Mouse (Mus musculus) frontal cortex, postnatal 25 days (tissue): Measurements from ENCODE around the gene Mvb12b.

Experiments used
- DNase-seq, 2 experiments: peaks; one replicate each; pipeline ENCODE4 v3.0.0; 2022; ENCODE audit warnings: low spot score in 2 of 2

Gene Mvb12b

DNA sequence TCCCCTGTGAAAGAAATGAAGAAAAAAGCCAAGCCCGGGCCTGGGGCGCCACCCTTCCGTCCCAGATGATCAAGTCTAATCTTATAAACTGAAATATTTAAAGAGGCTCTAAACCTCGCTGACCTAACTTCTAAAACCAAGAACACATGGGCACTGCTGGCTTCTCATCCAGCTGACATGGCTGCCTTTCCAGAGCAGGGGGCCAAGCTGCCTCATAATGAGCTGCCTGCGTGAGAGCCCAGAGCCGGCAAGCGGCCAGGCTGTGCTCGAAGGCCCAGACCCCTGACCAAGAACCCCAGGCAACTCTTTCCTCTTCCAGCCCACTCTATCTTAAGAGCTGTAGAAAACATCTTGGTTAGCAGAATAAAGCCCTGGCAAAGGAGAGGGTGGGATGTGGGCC lies 73.2 kb downstream of the Mvb12b start:
- DNase-seq = no peak

DNA sequence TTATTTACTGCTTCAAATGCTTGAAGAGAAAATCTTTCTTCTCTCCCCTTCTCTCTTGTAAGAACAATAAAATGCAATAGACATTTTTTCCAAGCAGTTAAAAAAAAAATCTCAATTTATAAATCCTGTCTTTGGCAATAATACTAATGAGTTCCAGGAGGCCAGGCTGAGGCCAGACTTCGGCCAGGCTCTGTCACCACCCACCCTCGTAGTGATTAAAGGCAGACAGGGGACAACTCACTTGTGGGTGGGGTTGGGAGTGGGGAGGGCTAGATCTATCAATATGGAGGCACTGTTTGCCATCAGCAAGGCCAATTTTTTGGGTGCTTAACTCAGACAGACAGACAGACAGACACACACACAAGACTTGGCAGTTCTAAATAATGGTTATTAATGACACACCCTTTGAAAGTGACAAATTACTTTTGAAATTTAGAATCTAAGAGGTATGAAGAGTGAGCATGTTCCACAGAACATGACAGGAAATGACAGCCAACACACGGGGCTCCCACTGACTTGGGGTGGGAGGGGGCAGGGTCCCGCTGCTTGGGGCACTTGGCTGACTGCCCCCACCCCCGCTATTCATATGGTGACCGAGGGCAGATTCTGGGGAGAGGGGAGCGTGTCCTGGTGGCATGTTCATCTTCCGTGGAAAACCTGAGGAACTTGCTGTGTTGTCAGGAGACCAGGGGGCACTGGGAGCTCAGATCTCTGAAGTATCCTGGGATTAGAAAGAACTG lies 74.1 kb downstream of the Mvb12b start:
- no peak for DNase-seq

DNA sequence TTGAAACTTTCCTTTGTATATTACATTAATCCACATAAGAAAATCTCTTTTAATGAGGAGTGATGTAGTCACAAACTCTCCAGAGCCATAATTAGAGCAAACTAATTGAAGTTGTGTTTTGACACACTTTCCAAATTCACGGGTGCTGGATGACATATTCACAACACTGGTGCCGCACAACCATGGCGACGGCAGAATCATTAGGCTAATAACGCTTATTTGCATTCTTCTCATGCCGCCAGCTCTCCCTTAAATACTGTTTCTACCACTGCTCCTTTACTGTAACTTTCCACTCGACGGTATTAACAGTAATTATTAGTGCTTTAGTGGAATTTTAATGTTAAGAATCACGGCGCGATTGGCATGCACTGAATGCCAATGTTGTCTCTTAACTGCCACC lies 74.8 kb downstream of the Mvb12b start:
- no peak for DNase-seq

DNA sequence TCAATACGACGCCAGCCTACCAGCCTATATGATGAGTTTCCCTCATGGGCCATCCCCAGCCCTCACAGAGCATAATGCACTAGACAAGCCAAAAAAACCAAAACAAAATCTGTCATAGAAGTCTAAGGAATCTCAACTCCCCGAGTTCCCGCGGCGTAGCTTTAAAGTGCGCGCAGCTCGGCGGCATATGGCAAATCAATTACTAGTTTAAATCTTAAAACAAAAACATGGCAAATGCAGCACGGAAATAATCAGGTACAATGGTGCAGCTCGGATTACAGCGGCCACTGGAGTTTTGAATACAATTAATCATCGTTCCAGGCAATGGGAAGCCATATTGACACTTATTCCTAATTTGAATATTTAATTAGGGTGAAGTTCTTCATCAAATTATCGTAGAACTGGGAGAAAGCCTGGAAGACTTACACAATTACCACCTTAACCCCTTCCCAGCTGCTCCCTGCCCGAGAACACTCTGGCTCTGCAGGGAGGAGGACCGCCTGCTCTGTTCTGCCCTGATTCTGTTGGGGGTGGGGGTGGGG lies 76.3 kb downstream of the Mvb12b start:
- no peak for DNase-seq

DNA sequence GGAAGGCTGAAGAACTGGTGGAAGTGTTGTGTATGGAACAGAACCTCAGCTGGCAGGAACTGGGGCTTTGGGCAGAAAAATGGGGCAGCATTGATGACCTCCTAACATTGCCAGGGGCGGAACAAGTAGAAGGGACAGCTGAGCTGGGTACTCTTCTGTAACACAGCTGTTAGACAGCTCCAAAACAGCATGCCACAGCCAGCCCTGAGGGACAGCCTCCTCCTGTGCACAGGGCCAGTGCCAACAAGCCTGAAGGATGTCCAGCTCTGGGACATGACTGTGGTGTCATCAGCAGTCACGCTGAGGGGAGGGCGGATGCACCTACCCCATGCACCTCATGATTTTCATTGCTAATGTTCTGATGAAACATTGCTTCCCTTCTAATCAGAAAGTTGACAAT lies 78.7 kb downstream of the Mvb12b start:
- no peak for DNase-seq

DNA sequence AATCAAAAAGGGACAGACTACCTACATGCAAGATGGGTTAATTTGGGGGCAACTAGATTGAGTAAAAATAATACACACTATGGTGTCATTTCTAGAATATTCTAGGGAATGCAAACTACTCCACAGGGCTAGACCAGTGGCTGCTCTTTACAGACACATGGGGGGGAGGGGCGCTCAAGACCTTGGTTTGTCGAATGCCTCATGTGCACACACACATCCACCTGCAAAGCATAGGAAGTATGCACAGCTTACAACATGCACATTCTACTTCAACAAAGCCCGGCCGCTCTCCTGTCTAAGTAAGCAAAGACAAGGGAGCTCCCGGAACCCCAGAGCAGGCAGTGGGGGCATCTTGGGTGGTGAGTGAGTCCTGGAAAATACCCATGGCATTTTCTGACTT lies 79.7 kb downstream of the Mvb12b start:
- no peak for DNase-seq

DNA sequence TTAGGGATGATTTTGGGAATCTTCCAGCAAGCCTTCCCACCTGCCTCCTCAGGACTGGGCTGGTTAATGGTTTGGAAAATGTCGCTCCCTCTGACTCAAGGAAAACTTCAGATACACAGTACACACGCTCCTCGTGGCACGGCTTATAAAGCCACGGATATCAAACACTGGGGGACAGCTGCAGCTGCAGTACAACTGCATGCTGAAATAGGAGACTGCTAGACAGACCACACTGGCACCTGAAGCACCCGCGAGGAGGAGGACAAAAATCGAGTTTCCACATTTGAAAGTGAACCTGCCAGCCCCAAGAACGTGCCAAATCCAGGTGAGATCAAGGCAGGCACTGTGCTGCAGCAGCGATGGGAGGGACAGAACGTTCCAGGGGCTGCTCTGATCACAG lies 82.1 kb downstream of the Mvb12b start:
- no peak for DNase-seq

DNA sequence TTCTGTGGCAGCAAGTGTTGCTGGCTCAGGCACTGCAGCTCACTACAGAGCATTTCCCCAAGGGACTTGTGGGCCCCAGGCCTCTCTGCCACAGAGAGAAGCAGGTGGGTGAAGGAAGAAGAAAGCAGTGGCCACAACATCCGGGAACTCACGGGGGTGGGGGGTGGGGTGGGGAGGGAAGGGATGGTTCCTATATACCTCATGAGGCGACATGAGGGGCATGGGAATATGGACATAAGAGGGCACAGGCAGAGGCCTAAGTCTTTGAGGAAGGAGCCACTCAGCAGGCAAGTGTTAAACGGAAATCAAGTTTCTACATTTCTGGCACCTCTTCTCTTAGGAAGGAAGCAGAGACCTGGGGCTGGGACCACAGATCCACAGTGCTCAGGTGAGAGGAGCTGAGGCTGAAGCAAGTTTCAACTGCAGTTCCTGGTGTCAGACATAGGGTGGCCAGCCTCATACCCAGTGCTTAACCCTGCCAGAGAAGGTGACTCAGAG lies 84.0 kb downstream of the Mvb12b start:
- no peak for DNase-seq

DNA sequence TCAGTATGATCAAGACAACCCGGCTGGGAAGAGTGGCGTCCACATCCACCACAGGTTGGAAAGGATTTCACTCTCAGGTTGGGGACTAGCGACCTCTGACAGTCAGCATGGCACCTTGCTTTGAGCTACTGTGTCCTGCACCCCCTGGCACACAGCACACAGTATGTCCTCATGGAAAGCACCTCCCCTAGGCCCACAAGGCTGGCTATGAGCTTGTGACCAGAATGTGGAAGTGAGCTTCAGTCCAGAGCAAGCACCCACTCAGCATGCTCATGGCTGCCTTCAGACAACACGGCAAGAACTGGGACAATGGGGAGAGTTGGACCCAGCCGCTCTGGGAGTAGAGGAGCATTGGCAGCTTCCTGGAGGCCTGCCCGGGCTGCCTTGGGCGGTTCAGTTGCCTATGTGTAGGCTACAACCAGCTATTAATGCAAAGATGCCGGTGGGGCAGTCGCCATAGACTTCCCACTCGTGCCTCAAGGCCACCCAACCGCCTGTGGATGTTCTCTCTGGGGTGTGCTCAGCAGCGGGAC lies 84.6 kb downstream of the Mvb12b start:
- DNase-seq = no peak

DNA sequence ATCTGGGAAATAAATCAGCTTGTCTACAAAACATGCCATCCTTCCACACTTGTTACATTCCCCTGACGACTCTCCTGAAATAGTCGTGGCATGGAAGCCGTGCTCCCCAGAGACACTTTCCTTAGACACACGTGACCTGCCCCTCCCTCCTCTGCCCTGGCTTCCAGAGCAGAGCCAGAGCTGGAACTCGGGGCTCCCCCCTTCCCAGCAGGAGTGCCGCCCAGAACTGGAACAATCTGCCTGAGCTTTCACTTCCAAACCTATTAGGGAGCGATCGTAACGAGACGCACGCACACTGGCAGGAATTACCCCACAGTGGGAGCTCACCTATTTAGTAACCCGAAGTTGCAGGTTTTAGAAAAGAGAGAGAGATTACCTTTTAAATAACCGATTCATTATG lies 86.0 kb downstream of the Mvb12b start:
- no peak for DNase-seq

DNA sequence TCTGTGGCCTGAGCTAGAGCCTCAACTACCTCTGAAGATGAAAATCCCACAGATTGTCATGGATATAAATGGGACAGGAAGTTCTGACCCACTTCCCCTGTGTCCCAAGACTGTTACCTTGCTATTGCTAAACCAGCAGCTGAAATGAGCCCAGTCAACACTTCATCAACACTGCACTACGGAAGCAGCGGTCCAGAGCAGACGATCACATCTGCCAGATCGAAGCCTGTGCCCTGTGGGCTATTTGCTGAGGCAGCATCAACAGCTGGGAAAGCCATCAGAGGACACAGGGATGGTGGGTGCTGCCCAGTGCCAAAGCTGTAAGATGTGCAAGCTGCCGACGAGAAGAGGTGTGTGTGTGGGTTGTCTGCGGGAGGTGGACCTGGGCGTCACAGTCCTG lies 86.4 kb downstream of the Mvb12b start:
- no peak for DNase-seq

DNA sequence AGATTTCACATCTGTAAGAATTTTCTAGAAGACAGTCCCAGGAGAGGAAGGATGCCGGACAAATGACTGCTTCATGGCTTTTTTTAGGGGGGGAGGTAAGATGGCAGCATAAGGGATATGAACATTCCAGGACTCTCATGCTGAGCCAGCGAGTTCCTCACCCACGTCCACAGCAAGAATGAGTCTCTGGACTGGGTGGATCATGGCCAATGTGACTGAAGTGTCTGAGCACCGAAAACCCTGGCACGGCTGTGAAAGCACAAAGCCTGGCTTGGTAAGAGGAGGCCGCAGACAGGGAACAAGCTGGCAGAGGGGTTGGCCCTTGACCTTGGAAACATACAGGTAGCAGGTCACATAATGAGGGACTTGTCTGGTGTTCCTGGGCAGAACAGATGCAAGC lies 87.5 kb downstream of the Mvb12b start:
- no peak for DNase-seq

DNA sequence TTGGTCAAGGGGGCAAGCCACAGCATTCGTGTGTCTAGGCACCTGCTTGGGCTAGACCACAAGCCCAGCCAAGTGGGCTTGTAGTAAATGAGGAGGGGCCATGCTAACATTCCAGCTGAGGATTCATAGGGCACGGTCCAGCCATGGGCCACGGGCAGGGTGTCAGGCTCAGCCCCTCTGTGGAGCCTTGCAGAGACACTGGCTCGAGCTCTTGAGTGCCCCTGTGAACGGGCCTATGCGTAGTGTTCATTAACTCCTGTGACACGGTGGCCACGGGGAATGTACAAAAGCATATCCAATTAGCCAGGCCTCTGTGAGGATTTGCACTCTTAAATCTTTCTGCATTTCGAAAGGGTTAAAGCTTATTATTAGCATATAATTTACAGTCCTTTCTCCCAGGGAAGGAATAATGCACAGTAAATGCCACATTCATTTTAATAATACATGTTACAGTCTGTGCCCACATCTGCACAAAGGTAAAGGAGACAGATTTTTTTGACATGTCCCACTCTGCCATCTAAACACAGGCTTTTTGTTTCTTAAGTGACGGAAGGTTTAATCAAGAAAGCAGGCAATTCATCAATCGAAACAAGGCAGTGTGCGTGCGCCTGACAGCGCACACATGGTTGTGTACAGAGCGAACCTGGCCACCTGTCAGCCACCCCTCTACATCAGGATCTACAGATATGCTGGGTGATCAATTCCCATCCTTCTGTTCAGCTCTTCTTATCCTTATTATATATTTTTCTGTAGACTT lies 91.9 kb downstream of the Mvb12b start:
- no peak for DNase-seq

DNA sequence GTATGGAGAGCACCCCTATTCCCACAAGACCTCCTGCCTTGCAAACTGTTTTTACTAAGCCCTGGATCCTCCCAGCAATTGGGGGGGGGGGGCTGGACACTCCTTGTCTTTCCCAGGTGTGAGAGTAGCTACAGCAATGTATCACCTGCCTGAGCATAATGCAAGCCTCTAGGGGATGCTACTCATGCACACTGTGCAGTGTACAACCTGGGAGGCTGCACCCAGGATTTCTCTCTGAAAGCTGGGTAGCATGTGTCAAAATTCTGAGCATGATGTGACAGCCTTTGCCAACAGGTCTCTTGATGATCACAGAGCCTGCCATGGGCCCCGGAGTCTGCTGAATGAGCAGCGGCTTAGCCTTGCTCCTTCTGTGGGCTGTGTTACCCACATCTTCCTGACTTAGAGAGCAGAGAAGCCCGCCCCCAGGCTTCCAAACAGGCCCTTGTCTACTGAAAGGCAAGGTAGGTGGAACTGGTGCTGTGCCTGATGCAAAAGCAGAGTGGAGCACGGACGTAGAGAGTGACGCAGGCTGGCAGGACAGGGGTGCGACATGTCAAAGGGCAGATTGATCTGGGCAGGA lies 92.7 kb downstream of the Mvb12b start:
- DNase-seq = peak; percentile 43 to 52

DNA sequence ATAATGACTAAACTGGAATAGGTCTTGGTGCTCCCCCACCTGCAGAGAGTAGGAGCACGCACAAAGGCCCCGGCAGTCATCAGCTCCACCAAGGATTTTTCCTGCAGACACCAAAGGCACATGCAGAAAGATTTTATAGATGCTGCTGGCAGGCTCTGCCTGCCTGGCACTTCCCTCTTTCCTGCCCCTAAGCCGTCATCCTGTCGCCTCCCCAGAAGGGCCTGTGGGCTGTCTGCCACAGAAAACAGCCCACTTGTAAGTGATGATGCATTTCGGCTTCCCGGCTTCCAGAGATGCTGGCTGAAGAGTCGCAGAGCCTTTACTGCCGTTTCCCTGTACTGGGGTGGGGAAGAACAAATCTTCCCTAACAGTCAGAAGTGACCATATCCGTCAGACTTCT lies 93.3 kb downstream of the Mvb12b start:
- peak; percentile 32 to 49 for DNase-seq

DNA sequence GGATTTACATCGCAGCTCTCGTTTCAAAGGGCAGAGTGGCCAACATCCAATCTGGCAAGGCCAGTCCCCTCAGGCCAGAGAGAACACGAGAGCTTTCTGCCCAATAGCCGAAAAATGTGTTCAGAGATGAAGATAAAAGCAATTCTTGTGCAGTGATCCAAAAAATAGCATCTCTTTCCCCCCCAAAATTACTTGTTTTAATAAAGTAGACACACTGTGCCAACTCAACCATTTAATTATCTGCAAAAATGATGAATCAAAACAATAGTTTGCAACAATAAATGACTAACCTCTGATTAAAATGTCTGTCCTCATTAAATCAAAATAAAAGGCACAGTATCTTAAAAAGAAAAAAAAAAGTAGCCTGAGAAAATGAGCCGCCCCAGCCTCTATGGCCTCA lies 97.4 kb downstream of the Mvb12b start:
- no peak for DNase-seq

DNA sequence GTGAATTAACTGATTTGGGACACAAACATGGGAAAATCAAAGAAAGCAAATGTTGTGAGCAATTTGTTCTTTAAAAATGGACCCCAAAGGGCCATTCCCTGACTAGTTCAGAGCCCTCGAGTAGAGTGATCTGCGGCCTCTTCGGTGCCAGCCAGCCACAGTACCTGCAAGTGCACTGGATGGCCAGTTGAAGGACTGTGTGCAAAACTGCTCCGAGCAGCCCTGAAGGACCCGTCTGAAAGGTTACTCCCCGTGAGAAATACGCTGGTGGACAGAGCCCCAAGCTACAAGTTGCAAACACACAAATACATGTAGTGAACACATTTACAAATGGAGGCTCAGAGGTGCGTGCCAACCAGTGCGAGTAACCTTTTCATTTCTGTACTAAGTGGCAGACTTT lies 98.0 kb downstream of the Mvb12b start:
- DNase-seq = no peak

DNA sequence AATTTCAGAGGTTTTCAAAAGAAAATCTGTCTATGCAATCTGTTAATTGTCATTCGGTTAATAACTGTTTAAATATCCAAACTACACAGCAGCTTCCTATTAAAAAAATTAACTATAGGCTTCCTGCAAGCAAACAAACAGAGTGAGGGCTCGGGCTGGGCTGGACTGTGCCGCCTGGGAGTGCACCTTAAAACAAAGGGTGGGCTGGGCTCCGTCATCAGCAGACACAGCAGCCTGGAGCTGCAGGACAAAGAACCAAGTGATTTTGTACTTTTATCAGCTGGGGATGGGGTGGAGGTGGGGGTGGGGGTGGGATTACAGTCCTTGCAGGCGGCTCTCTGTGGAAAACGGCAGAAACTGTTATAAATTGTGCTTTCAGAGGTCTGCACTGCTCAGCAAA lies 98.5 kb downstream of the Mvb12b start:
- no peak for DNase-seq

DNA sequence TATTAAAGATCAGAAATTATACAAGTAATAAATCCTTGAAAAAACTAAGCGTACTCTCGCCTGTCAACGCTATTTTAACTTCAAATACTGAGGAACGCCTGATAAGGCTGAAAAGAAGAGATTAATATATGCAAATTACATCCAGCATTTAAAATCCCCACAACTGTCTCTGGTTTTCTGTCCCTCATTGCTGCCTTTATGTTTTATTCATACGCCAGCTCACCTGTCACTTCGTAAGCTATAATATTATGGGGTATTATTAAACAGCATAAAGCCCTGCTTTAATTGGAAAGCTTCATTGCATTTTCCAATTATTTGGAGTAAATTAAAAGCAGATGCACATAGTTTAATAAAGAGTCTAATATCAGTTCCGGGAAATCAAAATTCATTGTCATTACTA lies 98.9 kb downstream of the Mvb12b start:
- DNase-seq = no peak

DNA sequence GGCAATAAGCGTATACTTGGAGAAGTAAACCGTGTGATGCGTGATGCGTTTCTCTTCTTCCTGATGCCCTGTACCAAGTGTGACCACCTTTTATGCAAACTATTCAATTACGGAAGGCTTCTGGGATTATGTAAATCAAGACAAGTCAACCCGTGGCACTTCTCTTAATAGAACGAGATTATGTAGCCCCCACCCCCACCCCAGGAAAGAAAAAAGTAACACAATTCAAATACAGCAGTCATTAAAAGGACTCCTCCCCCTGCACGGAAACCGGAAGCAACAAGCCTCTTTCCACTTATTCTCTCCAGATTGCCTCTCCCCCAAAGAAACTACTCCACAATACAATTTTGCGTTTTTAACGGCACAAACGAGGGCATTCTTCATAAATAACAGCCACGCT lies 99.6 kb downstream of the Mvb12b start:
- DNase-seq = no peak

DNA sequence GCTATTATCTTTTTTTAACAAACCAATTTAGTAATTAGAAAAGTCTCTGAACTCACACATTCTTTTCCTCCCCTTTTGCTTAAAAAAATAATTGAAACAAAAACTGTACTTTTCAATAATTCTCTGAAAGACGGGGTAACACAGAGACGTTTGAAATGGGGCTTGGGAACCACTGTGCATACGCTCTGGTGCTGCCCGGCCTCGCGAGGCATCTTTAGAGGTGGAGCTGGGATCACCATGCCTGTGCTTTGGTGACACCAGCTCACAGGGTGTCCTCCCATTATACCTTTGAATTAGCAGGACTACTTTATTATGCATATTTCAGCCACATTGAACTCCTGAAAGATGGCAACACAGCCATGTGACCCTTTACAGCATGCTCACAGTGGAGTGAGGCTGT lies 101.7 kb downstream of the Mvb12b start:
- DNase-seq = no peak

DNA sequence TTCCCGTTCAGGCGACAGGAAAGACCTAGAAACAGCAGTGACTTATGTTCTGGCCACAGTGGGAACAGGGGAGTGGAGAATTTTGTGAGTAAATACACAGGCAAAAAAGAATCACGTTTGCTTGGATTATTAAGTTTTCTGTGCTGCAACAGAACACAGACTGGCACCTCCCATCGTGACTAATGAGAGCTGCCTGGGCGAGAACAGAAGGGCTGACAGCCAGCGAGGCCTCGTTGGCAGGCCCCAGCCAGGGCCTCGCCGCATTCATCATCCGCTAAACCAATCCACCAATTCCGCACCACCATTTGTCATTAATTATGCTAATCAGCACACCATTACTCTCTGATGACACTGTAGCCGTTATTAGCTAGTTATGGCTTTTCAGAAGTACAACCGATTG lies 102.2 kb downstream of the Mvb12b start:
- DNase-seq = no peak

DNA sequence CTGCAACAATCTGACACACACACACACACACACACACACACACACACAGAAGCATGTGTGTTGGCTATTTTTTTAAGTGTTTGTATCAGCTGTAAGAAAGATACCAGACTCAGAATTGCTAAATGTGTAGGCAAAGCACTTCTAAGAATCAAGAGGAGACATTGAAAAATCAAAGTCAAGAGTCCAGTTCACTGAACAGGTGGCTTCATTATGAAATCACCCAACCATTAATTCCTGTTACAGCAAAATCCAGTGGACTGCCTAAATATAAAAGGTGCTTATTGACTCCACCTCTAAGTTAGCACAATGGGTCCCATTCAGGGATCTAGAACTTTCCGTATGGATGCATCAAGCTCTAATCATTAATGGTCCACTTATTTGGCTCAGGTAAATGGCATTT lies 103.0 kb downstream of the Mvb12b start:
- no peak for DNase-seq
